Comparison of ENCODE assay signal across 13 mouse cellular contexts in genomic region chr16:16596582-16596981, GRCm38 (mm10). TPM values are rescaled to one million over a fixed set of nuclear protein-coding genes. Genes with fewer than 3 reads are reported as not detected.
DNase-seq lines count a peak whose midpoint lies in the region; ATAC-seq lines count a peak whose summit lies in the region.
"Had no signal": no experiment of that assay in that cellular context is flagged by ENCODE, and none has a peak within 500 bp of the region (broad histone marks: within the 10 kb centered on the region; RNA-seq: fewer than 3 reads in every experiment).

No protein-coding gene starts in this region.

- no peak overlapping the region for H3K4me2 ChIP-seq in forebrain, embryonic 14.5 days (ENCODE audit: low read length)
- no peak overlapping the region for H3K4me2 ChIP-seq in forebrain, embryonic 16.5 days (ENCODE audit: low read length)
- no peak overlapping the region for H3K4me2 ChIP-seq in kidney, embryonic 15.5 days
- H3K4me2 ChIP-seq: heart, embryonic 13.5 days had no signal

- H3K4me1 ChIP-seq in forebrain, embryonic 14.5 days (ENCODE audit: control insufficient read depth, insufficient read depth, low read length) = no peaks in the 10 kb centered on the region; the same call in 1 of the 2 replicates
- H3K4me1 ChIP-seq in forebrain, embryonic 16.5 days (replicated peaks; ENCODE audit: control insufficient read depth, insufficient read depth, low read length) = peaks cover 4% of the 10 kb centered on the region
- H3K4me1 ChIP-seq in kidney, embryonic 15.5 days = peaks cover 17% of the 10 kb centered on the region

- no peaks in the 10 kb centered on the region for H3K27me3 ChIP-seq in forebrain, embryonic 14.5 days (replicated peaks; ENCODE audit: control insufficient read depth, insufficient read depth, low read length)
- no peaks in the 10 kb centered on the region for H3K27me3 ChIP-seq in forebrain, embryonic 16.5 days (replicated peaks; ENCODE audit: control insufficient read depth, insufficient read depth, low read length)
- H3K27me3 ChIP-seq in kidney, embryonic 15.5 days = no peaks in the 10 kb centered on the region
- H3K27me3 ChIP-seq: heart, embryonic 13.5 days had no signal

- DNase-seq in forebrain, embryonic 14.5 days (ENCODE audit: low spot score) = peak; percentile 22
- peak; percentile 17 to 27 for DNase-seq in kidney, postnatal 36 days
- DNase-seq in ES-CJ7 (ENCODE audit: low read depth, low spot score) = peak; percentile 34
- DNase-seq in embryo, embryonic 10.5 days (ENCODE audit: low spot score) = peak; percentile 31
- no peak for DNase-seq in cerebellum, adult 9-10 months
- no peak for DNase-seq in gastrocnemius, postnatal 36 days
- DNase-seq: cerebellum, adult 11-12 months; lung, postnatal 4 days had no signal

- no peak for ATAC-seq in forebrain, embryonic 14.5 days
- ATAC-seq in forebrain, embryonic 16.5 days = no peak
- no peak for ATAC-seq in kidney, embryonic 15.5 days (replicated peaks; ENCODE audit: low FRiP score)
- ATAC-seq: activated CD4-positive, CD25-positive, alpha-beta regulatory T cell, adult 4 months; CD4-positive, CD25-positive, alpha-beta regulatory T cell, adult 4 months had no signal

- intact Hi-C loops in gastrocnemius, postnatal 36 days (cut with DNase I) = no loop called here

- no peak overlapping the region for H3K4me3 ChIP-seq in forebrain, embryonic 14.5 days (ENCODE audit: low read depth, low read length)
- no peak overlapping the region for H3K4me3 ChIP-seq in forebrain, embryonic 16.5 days (replicated peaks; ENCODE audit: low read length)
- no peak overlapping the region for H3K4me3 ChIP-seq in kidney, embryonic 15.5 days (replicated peaks)
- H3K4me3 ChIP-seq: heart, embryonic 13.5 days had no signal

- no peak overlapping the region for H3K27ac ChIP-seq in forebrain, embryonic 14.5 days (ENCODE audit: low read depth, low read length)
- H3K27ac ChIP-seq in forebrain, embryonic 16.5 days (ENCODE audit: low read length) = no peak overlapping the region
- H3K27ac ChIP-seq in kidney, embryonic 15.5 days = no peak overlapping the region
- H3K27ac ChIP-seq: heart, embryonic 13.5 days had no signal

- H3K36me3 ChIP-seq in forebrain, embryonic 14.5 days (ENCODE audit: control insufficient read depth, insufficient read depth, low read length) = no peaks in the 10 kb centered on the region
- H3K36me3 ChIP-seq in forebrain, embryonic 16.5 days (ENCODE audit: control insufficient read depth, insufficient read depth) = no peaks in the 10 kb centered on the region
- no peaks in the 10 kb centered on the region for H3K36me3 ChIP-seq in kidney, embryonic 15.5 days
- H3K36me3 ChIP-seq: heart, embryonic 13.5 days had no signal

- H3K9me3 ChIP-seq in forebrain, embryonic 14.5 days (replicated peaks; ENCODE audit: control insufficient read depth, low read length) = no peaks in the 10 kb centered on the region
- no peaks in the 10 kb centered on the region for H3K9me3 ChIP-seq in forebrain, embryonic 16.5 days (ENCODE audit: control insufficient read depth, low read length)
- no peaks in the 10 kb centered on the region for H3K9me3 ChIP-seq in kidney, embryonic 15.5 days (replicated peaks)
- H3K9me3 ChIP-seq: heart, embryonic 13.5 days had no signal

- no peak overlapping the region for H3K9ac ChIP-seq in forebrain, embryonic 14.5 days (ENCODE audit: low read length)
- H3K9ac ChIP-seq in forebrain, embryonic 16.5 days (replicated peaks; ENCODE audit: low read depth, low read length) = no peak overlapping the region
- H3K9ac ChIP-seq in kidney, embryonic 15.5 days = no peak overlapping the region
- H3K9ac ChIP-seq: heart, embryonic 13.5 days had no signal

RNA-seq across cellular contexts. Expression of gene Fgd4, which starts 3.8 kb away (rescaled TPM):
- 23.6 and 30.1 TPM in 2 replicates for polyA plus RNA-seq in forebrain, embryonic 14.5 days (2014; fragmentation: Nextera tagmentation; extraction: Ambion mirVana)
- polyA plus RNA-seq in forebrain, embryonic 16.5 days (2015; fragmentation: Nextera tagmentation; extraction: Ambion mirVana) = 23.6 and 28.8 TPM in 2 replicates
- polyA plus RNA-seq in kidney, embryonic 15.5 days (2015; fragmentation: Nextera tagmentation; extraction: Ambion mirVana) = 12.8 and 14.8 TPM in 2 replicates
- total RNA-seq in gastrocnemius, postnatal 36 days (2021) = 10 to 100 TPM; 15.7 to 20.5 TPM

Comparison
In these comparisons a context has a peak if more than half of its experiments do, and no peak if none do; other contexts are left out.
1. DNase-seq: peak in forebrain, embryonic 14.5 days (single experiment), kidney, postnatal 36 days (2 of 2), ES-CJ7 (single experiment) and embryo, embryonic 10.5 days (single experiment); none in cerebellum, adult 9-10 months (single experiment) and gastrocnemius, postnatal 36 days (0 of 2).